Mouse (Mus musculus) T-cell, adult 66 days (primary cell): ENCODE results near the gene Olfr1198. TPM values are rescaled to one million over a fixed set of nuclear protein-coding genes. Genes with fewer than 3 reads are reported as not detected.

Experiments used
- total RNA-seq, 2 experiments: library from RNA; stranded (reverse); gene quantifications; 3 replicates in 1 of 2; 4 replicates in 1 of 2; pipeline ENCODE4 v1.2.4; 2023

Olfr1198 gene
- total RNA-seq, result not detected

GRCm38 (mm10) chr2:88751270-88751669 is at the start of gene Olfr1198:
TSS of gene Olfr1198 (minus strand) at chr2:88751370.

GRCm38 (mm10) chr2:88792736-88793135 is 41.6 kb upstream of the Olfr1198 start, which contains the start of gene Olfr1201:
TSS of gene Olfr1201 (plus strand) at chr2:88793036.

GRCm38 (mm10) chr2:88770388-88770787 is 19.2 kb upstream of the Olfr1198 start, which contains the start of gene Olfr1200:
TSS of gene Olfr1200 (minus strand) at chr2:88770488.

GRCm38 (mm10) chr2:88760369-88760768 is 9.2 kb upstream of the Olfr1198 start, which contains the start of gene Olfr1199:
TSS of gene Olfr1199 (minus strand) at chr2:88760469.

GRCm38 (mm10) chr2:88732266-88732665 is 18.9 kb downstream of the Olfr1198 start, which contains the start of gene Olfr1197:
TSS of gene Olfr1197 (minus strand) at chr2:88732366.

GRCm38 (mm10) chr2:88704497-88704896 is 46.7 kb downstream of the Olfr1198 start, which contains the start of gene Olfr1196:
TSS of gene Olfr1196 (minus strand) at chr2:88704597.

Other genes with a start within 250 kb of the Olfr1198 start
- not detected for gene Olfr1186, start 232.8 kb downstream of the Olfr1198 start, total RNA-seq
- not detected for gene Olfr1188, start 194.4 kb downstream of the Olfr1198 start, total RNA-seq
- gene Olfr1189, start 164.9 kb downstream of the Olfr1198 start, total RNA-seq, result not detected
- gene Olfr1191-ps1, start 110.8 kb downstream of the Olfr1198 start, total RNA-seq, result under 1 TPM in 1 of 2 experiments, not detected in 1; 0.17 TPM
- gene Olfr1192-ps1, start 102.9 kb downstream of the Olfr1198 start, total RNA-seq, result not detected
- not detected for gene Olfr1193, start 75.7 kb downstream of the Olfr1198 start, total RNA-seq
- not detected for gene Olfr1195, start 62.2 kb downstream of the Olfr1198 start, total RNA-seq
- not detected for gene Olfr1196, start 46.8 kb downstream of the Olfr1198 start, total RNA-seq
- not detected for gene Olfr1197, start 19.0 kb downstream of the Olfr1198 start, total RNA-seq
- gene Olfr1199, start 9.1 kb upstream of the Olfr1198 start, total RNA-seq, result not detected
- not detected for gene Olfr1200, start 19.1 kb upstream of the Olfr1198 start, total RNA-seq
- not detected for gene Olfr1201, start 41.7 kb upstream of the Olfr1198 start, total RNA-seq
- gene Olfr1202, start 63.1 kb upstream of the Olfr1198 start, total RNA-seq, result not detected
- not detected for gene Olfr1205, start 78.4 kb upstream of the Olfr1198 start, total RNA-seq
- not detected for gene Olfr1204, start 97.9 kb upstream of the Olfr1198 start, total RNA-seq
- gene Olfr1206, start 111.9 kb upstream of the Olfr1198 start, total RNA-seq, result not detected
- gene Olfr1208, start 150.9 kb upstream of the Olfr1198 start, total RNA-seq, result not detected
- gene Olfr1209, start 163.8 kb upstream of the Olfr1198 start, total RNA-seq, result not detected
- not detected for gene Olfr1211, start 186.7 kb upstream of the Olfr1198 start, total RNA-seq
- not detected for gene Olfr1212, start 202.6 kb upstream of the Olfr1198 start, total RNA-seq
- gene Gm13762, start 228.9 kb upstream of the Olfr1198 start, total RNA-seq, result not detected
- gene Olfr1214, start 241.3 kb upstream of the Olfr1198 start, total RNA-seq, result not detected